Mouse (Mus musculus): ENCODE measurements around the gene Pla2g5.
"Not testable (repeated sequence)": the region's sequence is repeated elsewhere in the genome, so short reads cannot be mapped to it uniquely, and the experiment has no call there.

Gene Pla2g5

DNA sequence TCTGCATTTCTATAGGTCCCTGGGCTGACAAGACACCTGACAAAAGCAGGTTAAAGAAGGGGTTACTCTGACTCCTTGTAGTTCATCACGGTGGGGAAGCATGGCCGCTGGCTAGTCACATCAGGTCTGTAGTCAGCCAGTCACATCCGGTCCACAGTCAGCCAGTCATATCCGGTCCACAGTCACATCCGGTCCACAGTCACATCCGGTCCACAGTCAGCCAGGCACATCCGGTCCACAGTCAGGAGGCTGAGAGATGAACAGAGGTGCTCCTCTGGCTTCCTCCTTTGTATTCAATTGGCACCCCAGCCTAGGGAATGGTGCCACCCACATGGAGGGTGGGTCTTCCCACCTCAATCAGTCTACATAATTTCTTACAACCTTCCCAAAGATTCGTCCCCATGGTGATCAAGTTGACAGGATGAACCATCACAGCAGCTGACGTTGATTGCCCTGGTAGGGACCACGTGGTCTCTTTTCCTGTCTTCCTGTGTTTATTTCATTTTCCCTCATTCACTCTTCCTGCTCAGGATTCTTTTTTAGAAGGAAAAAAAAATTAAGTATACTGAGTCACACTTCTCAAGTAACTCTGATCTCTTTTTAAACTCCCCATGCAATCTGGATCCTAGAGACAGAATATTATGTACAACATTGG, at the start of gene Pla2g5:
Gene Pla2g5, minus strand, starts transcription at position 139 of the 655 bp plus-strand sequence.
- DNase-seq (ENCODE audit: low read depth, low spot score): no peak

DNA sequence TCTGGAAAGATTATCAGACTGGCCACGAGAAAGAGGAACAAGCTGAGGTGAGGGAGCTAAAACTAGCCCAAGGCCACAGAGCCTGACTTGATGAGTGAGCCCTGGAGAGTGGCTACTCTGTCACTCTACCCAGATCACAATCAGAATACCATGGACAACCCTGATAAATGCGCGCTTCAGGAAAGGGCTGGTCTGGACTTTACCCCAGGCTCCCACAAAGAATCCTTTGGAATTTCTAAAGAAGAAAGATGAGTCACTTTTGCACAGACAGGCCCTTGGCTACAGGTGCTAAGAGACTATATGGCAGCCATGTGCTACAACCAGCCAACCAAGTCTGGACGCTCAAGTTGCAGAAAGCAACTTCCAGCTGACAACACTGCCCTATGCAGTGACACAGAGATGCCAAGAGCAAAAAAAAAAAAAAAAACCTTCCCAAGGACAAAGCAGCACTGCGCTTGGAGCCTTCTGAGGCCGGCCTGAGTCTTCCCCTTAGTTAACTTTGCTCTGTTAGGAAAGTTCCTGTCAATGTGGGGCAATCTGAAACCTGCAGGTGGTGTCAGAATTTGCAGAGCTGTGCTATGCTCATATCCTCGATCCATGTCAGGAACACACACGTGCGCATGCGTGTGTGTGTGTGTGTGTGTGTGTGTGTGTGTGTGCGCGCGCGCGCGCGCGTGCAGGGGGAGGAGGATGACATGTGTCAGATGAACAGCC, 42.5 kb upstream of the Pla2g5 start:
- DNase-seq (ENCODE audit: low read depth, low spot score): no peak

DNA sequence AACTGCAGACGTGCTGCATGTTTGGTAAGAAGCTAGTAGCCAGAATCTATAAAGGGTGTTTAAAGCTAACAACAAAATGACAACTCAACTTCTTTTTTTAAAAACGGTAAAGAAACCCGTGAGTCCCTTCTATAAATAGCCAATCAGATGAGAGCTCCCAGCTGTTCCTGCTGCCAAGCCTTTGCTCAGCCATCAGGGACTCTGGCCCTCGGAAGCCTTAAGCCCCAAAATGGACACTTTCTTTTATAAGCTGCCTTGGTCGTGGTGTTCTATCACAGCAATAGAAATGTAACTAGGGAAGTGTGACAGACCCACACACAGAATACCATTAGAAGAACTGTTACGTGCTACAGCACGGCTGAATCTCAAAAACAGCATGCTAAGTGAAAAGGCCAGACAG, 36.1 kb upstream of the Pla2g5 start:
- no peak for DNase-seq (ENCODE audit: low read depth, low spot score)

DNA sequence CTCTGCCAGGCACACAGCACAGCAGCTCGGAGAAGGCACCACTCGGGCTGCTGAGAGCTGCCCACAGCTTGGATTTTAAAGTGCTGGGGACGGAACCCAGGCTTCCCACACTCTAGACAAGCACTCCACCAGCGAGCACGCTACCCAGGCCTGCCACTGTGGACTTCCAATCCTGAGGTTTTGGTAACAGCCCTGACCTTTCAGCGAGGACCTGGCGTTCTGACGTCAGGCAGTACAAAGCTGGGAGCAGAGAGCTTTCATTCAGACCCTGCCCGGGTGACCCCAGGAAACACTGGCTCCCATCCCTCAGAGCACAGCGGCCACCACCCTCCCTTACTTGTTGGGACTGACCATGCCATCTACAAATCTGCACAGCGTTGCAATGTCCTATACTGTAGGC, 30.5 kb upstream of the Pla2g5 start:
- not testable (repeated sequence) for DNase-seq (ENCODE audit: low read depth, low spot score)

DNA sequence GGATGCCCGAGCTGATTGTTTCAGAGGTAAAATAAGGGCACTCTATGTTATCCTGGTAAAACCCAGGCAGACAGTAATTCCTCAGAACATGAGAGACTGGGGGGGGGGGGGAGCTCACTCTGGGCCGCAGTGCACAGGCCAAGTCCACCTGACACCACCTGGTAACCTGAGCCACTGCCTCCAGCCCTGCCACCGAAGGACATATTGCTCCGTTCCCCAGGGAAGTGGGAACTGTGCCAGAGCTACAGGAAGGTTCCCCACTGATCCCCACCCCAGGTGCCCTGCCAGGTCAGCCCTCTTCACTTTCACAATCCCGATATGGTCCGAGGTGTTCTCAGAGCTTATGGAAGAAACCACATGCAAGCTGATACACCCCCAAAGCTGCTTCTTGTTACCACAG, 29.4 kb upstream of the Pla2g5 start:
- no peak for DNase-seq (ENCODE audit: low read depth, low spot score)

DNA sequence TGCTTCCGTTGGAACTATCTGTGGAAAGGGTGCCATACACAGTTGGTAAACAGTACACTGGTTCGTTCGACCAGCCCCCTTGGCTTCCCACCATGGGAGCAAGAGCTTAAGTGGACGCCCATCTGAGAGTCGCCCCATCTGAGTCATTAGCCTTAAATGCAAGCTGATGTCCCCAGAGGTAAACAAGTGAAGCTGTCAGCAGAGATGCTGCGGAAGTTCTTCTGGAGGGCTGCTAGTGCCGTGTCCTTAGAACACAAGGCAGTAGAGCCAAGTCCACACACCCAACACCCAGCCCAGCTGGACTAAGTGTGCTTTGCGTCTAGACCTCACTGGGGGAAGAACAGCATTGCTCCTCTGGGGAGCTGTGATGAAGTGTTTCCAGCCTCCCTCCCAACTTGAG, 26.4 kb upstream of the Pla2g5 start:
- DNase-seq (ENCODE audit: low read depth, low spot score): no peak

DNA sequence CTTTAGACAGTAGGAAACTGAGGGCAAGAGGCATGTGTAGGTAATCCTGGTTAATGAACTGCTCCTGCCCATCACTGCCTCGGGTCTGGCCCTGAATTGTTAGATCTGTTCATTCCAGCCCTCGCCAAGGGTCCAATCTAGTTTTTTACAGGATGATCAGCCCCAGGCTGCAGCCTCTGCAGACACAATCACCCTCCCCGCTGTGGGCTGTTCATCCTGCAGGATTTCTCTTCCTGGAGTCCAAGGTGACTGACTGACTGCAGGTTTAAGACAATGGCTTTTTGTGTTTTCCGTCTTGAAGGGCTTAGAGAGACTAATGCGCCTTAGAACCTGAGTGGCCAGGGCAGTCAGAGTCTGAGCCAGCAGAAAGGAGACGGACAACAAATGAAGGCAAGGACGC, 25.9 kb upstream of the Pla2g5 start:
- DNase-seq (ENCODE audit: low read depth, low spot score): no peak

DNA sequence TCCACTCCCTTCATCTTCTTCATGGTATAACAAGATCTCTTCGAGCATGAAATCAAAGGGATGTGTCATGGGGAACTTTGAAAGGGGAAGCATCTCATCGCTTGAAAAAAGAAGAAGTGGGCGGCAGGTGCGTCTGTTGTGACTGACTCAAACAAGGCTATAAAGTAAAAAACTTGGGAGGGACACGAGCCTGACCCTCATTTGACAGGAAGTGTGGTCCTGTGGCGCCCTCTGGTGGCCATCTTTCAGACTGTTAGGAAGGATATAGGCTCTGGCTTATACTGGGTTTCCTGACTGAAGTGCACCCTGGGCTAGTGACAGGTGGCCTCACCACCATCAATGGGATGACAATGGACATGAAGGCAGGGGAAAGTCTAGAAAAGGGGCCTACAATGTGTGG, 21.0 kb upstream of the Pla2g5 start:
- peak; percentile 56 for DNase-seq (ENCODE audit: low read depth, low spot score)

DNA sequence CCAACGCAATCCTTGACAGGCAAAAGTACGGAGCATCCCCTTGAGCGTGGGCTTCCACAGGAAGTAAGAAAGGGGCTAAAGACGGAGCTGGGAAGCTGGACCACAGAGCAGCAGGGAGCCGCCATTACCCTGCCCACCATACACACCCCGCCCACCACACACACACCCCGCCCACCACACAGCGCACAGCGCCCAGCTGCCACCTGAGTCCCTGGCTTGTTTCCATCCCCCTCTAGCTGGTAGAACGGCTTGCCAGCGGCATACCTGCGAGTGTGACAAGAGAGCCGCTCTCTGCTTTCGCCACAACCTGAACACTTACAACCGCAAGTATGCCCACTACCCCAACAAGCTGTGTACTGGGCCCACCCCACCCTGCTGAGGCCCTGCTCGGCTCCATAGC, 18.9 kb upstream of the Pla2g5 start:
- DNase-seq (ENCODE audit: low read depth, low spot score): no peak

DNA sequence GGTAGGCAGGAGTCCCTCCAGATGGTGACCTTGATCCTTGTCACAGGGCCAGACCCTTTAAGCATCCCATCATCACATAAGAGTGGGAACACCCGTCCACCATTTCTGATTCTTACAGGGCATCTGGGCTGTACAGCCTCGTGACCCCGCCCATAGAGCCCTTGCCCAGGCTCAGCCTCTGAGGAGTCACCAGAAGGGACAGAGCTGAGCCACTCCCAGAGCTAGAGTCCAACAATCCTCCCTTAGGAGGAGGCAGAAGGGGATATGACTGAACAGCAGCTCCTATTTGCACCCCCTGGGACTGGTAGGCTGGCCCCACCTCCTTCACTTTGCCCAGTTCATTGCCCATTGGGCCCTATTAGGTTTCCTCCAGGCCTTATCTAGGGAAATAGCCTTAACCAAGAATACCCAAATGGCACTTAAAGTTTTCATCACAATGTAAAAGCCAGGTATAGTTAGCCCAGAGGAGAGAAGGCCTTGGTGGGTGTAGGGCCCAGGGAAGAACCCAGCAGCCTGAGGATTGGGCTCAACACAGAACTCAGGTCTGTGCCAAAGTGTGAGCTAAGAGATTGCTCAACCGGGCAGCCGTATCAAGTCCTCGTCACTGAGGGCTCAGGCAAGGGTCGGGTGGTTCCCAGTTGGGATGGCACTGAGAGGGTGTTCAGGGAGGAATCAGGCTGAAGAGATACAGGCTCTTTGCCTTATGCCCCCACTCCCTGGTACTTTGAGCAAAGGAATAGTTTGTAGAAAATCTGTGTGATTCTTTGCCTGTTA, 17.7 kb upstream of the Pla2g5 start:
- DNase-seq (ENCODE audit: low read depth, low spot score): no peak

DNA sequence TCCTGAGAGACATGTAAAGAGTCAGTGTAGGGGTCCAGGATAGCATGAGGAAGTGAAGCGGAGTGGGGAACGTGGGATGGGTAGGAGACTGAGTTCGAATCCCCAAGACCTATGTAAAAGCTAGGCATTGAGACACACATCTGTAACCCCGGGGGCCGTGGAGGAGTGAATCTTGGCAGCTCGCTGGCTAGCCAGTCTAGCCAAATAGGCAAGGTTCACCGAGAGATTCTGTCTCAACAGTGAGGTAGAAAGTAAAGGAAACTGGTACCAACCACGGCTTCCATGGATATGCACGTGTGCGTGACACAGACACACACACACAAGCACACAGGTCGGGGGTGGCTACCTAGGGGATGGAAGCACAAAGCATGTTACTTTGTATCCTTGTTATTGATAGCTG, 16.5 kb upstream of the Pla2g5 start:
- DNase-seq (ENCODE audit: low read depth, low spot score): no peak

DNA sequence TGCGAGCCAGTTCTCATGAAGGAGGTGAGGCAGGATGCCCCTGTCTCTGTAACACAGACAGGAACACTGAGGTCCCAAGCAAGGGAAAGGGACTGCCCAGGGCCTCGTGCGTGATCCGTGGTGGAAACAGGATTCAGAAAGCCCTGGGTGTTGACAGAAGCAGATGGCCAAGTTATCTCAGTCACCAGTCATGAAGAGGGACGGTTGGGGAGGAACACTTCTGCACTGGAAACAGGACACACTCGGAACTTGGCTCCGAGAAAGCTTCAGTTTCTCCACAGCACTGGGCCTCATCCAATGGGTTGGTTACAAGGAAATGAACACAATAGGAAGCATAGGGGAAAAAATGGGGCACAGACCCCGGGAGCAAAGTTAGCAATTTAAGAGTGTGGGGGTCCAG, 15.5 kb upstream of the Pla2g5 start:
- DNase-seq (ENCODE audit: low read depth, low spot score): no peak

DNA sequence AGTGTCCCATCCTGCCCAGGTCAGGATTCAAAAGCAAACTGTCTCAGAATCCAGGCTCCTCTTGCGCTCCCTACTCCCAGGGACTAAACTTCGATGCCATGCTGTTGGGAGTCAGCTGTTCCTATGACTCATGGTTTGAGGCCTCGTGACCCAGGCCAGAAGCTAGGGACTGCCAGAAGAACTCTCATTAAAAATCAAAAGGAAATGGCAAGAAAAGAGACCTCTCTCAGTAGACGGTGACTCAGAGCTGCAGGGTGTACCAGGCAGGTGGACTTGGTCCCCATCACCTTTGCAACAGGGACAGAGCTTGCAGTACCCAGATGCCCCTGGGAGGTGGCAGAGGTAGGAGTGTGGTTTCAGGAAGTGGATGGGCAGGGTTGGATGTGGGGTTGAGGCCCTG, 14.4 kb upstream of the Pla2g5 start, which contains the start of gene Pla2g2e:
Gene Pla2g2e, plus strand, starts transcription at position 212 of the 400 bp plus-strand sequence.
- DNase-seq (ENCODE audit: low read depth, low spot score): no peak

DNA sequence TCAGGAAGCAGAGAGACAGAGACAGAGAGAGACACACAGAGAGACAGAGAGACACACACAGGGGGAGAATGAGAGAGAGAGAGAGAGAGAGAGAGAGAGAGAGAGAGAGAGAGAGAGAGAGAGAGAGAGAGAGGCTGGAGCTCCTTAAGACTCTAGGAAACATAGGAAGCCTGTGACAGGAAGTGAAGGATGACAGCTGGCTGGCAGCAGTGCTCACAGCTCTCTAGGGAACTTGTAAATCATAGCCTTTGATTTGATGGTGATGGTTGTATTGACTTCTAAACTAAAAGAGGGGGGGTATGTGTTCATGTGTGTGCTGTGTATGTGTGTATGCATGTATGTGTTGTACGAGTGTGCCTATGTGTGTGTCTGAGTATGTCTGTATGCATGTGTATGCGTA, 12.7 kb upstream of the Pla2g5 start:
- no peak for DNase-seq (ENCODE audit: low read depth, low spot score)

DNA sequence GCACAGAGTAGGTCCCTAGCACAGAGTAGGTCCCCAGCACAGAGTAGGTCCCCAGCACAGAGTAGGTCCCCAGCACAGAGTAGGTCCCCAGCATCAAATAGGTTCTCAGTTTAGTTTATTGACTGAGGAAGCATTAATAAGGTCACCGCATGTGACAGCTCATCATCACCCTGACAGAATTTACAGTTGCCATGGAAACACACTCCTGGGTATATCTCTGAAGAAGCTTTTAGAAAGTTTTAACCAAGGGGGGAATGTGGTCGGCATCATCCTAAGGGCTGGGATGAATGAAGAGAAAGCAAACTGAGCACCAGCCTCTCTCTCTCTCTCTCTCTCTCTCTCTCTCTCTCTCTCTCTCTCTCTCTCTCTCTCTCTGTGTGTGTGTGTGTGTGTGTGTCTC, 12.0 kb upstream of the Pla2g5 start:
- DNase-seq (ENCODE audit: low read depth, low spot score): not testable (repeated sequence)

DNA sequence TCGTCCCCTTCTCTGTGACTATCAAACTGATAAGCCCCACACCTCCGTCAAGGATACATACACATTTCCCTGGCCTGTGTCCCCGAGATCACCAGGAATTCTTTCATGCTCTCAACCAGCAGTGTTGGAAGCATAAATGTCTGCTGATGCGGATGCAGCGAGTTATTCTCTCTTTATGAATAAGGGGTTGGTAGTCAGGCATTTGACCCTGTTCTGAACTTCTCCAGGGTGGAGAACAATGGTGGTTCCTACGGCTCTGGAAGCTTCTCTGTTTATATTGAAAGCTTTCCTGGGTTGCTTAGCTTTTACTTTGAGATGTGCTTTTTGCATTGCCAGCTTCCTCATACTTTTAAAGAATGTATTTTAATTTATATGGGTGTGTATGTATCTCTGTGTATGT, 10.6 kb upstream of the Pla2g5 start, which contains the start of gene Gm13030:
Gene Gm13030, minus strand, starts transcription at position 101 of the 400 bp plus-strand sequence.
- no peak for DNase-seq (ENCODE audit: low read depth, low spot score)

DNA sequence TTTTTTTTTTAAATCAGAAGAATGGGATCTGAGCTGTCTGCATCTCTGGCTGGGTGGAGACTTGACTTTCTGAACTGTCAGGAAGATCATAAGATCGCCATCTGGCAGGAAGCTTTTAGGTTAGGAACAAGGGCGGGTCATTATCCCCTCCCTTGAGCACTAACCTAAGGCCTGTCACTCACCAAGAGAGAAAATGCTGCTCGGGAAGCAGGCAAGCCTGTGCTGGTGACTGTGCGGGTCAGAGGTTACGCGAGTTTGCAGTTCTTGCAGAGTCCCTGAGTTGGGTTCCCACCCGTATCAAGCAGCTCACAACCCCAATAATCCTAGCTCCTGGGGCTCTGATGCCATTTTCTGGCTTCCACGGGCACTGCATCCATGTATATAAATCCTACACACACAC, 5.4 kb upstream of the Pla2g5 start:
- DNase-seq (ENCODE audit: low read depth, low spot score): no peak

DNA sequence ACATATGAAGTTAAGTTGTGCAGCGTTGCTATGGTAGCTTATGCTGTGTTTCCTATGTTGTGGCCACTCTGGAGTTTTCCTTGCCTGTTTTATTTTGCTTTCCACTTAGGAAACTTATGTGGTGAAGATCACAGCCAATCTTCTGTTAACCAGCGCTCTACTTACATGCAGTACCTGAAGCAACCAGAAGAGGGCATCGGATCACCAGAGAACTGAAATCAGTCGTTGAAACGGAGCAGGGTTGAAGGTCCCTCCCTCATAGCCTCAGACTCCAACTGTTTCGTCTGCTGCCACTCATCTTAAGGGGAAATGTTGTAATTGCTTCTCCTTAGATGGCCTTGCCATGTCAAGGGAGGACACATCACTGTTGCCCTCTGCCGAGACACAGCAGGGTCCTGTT, 3.1 kb upstream of the Pla2g5 start:
- peak; percentile 68 for DNase-seq (ENCODE audit: low read depth, low spot score)

DNA sequence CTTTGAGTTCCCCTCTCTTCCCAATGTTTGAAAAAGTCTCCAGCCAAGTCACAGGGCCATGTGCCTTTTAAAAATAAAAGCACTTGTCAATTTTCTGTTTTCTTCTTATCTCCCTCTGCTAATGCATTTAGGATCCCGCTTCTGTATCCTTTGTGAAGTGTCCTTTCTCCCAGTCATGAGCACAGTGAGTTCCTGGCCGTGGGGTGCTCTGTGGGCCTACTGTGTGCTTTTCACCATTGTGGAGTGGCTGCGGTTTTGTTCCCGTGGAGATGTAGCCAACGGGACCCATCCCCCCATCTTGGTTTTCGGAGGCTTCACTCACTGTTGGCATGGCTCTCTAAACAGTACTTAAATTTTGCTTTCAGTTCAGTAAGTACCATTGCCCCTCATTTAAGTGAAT, 2.7 kb upstream of the Pla2g5 start:
- no peak for DNase-seq (ENCODE audit: low read depth, low spot score)

DNA sequence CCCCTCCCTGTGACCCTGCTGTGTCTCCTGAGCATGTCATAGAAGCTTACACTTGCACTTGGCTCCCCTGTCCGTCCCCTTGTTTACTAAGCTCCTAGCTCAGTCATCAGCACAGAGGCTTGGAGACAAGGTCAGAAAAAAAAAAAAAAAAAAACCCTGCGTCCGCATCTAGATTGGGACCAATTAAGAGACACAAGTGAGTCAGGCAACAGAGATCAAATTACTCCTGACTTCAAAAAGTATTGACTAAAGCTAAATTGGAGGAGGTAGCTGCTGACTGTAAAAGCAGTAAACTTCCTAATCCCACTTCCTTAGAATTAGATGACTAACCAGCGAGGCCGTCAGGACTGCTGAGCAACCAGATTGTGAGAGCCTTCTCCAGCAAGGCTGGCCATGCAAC, 1.8 kb upstream of the Pla2g5 start:
- no peak for DNase-seq (ENCODE audit: low read depth, low spot score)

DNA sequence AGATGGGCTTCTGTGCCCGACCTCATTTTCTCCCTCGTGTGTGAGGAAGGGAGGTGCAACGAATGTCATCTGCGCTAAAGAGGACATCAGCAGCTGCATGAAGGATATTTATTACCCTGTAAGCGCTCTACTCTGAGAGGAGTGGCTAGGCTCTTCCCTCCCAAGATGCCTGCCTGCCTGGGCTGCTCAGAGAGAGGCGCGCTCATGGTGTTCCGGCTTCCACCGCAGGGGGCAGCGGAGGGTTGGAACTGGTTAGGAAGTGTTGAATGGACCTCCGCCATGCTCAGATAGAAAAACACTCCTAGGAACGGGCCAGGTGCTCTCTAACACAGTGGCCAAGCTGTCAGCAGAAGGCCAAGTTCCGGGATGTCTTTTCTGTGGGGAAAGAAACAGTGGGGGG, 3.6 kb downstream of the Pla2g5 start:
- DNase-seq (ENCODE audit: low read depth, low spot score): peak; percentile 30

DNA sequence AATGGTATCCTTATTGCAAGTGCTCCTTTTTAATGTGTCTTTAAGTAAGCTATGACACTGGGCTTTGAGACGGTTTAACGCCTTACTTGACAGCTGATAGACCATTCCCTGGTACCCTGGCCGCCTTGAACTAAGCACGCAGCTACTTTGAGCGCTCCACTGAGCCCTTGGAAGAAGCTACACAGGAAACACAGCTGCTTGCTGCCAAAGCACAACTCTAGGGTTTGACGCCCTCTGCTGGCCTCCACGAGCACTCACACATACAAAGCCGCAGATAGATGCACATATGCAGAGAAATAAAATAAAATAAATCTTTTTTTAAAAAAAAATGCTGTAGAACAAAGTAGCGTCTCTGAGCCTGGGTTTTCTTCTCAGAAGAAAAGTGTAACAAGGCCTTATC, 4.0 kb downstream of the Pla2g5 start:
- no peak for DNase-seq (ENCODE audit: low read depth, low spot score)

DNA sequence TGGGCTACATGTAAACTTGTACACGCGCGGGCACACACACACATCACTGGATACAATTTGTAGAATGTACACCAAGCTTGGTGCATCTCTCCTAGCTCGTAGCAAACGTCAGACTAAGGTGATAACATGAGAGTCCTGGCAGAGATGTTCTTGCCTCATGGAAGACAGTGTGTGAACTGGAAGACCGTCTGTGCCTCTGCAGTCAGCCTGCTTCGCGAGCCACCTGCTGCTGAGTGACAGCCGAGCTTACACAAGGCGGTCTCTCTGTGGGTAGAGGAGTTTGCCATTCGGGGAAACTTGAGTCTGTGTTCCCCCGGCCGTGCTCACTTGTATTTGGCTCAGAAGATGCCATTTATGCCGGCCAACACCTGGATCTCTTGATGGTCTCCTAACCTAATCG, 4.8 kb downstream of the Pla2g5 start:
- no peak for DNase-seq (ENCODE audit: low read depth, low spot score)

Measured in CD4-positive helper T cell, adult 2 months (primary cell).